Mouse (Mus musculus): Measurements from ENCODE around the gene Syngr2. TPM values are rescaled to one million over a fixed set of nuclear protein-coding genes. Genes with fewer than 3 reads are reported as not detected.

Syngr2 gene
- total and polyA plus RNA-seq, 3 experiments = 189 to 384 TPM; not detected in 1

DNA sequence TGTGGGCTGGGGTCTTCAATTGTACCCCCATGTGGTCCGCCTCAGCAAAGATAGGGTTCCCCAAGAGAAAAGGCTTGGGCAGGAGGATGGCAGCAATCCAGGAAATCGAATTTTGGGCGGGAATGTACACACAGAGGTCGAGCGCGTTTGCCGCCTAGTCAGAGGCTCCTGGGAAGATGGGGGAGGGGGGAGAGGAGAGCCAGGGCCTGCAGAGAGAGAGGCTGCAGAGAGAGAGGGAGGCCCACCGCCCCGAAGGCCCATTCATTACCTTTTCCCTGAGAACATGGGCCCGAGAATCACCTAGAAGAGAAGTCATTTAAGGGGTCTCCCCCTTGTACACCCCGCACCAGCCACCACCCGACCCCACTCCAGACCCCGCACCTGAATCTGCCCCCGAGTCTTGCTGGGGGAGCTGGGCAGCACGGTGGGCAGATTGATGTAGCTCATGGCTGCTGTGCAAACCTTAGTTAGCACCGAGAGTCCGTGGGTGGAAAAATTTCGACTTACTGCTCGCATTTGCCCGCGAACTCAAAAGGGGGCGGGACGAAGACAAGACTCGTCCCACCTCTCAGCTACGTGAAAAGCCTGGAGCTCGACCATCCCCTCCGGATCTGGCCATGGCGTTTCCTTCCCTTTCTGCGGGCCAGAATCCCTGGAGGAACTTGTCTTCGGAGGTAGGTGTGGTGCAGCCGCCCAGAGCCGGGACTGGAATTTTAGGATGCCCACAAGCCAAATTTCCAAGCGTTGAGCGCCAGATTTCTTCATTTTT, 16.0 kb downstream of the Syngr2 start, which contains the start of the genes Afmid and Tk1:
Gene Afmid, plus strand, starts transcription at position 592 of the 769 bp plus-strand sequence.
Gene Tk1, minus strand, starts transcription at position 760 of the 769 bp plus-strand sequence.
- Histone ChIP-seq H3K4me1 (ENCODE audit: control insufficient read depth in 1 of 2, insufficient read depth in 2 of 2, low read length in 2 of 2) (peaks cover 23 to 53% of the 10 kb centered on the region in 2 experiments), H3K27ac (ENCODE audit: control insufficient read depth, low read depth, low read length) (peak within 1 kb of the TSS; percentile 92), H3K36me3 (ENCODE audit: control insufficient read depth in 1 of 2, insufficient read depth in 2 of 2, low read length in 2 of 2) (peaks cover 2 to 36% of the 10 kb centered on the region in 2 experiments; a peak in 3 of 4 replicates), H3K9ac (ENCODE audit: control insufficient read depth, low read depth, low read length, poor library complexity, severe bottlenecking) (peak within 1 kb of the TSS; percentile 95), H3K4me3 (ENCODE audit: control insufficient read depth in 1 of 2, insufficient read depth in 1 of 2, low read depth in 2 of 2, low read length in 2 of 2) (peak within 1 kb of the TSS; percentile 49 to 80), H3K79me2 (ENCODE audit: control insufficient read depth, insufficient read depth, low read length, poor library complexity) (peaks cover 24% of the 10 kb centered on the region), H3K9me3 (replicated peaks; ENCODE audit: insufficient read depth, low read length) (no peaks in the 10 kb centered on the region), H3K27me3 (ENCODE audit: control insufficient read depth in 1 of 2, insufficient read depth in 2 of 2, low read length in 2 of 2) (no peaks in the 10 kb centered on the region)
- DNase-seq (ENCODE audit: low read depth, low spot score) = peak; percentile 97
- peak; percentile 77 for TF ChIP-seq TCF12 (IDR thresholded peaks at IDR 0.05; ENCODE audit: low read depth, low read length)
- TF ChIP-seq RAD21 (IDR thresholded peaks at IDR 0.05; ENCODE audit: low read depth, low read length) = no peak
- no peak for TF ChIP-seq CHD2 (IDR thresholded peaks at IDR 0.05; ENCODE audit: low read length)
- peak; percentile 78 for TF ChIP-seq HCFC1 (IDR thresholded peaks at IDR 0.05; ENCODE audit: low read depth, low read length)
- peak; percentile 82; the same call in 1 of the 2 replicates for TF ChIP-seq POLR2AphosphoS2 (IDR thresholded peaks at IDR 0.05; ENCODE audit: low read length)
- no peak for TF ChIP-seq CTCF (IDR thresholded peaks at IDR 0.05 in 2 of 3, conservative IDR thresholded peaks at IDR 0.05 in 1 of 3; ENCODE audit: control insufficient read depth in 1 of 3, insufficient read depth in 1 of 3, low read depth in 2 of 3, low read length in 3 of 3, poor library complexity in 1 of 3, severe bottlenecking in 1 of 3)
- TF ChIP-seq MAFK (IDR thresholded peaks at IDR 0.05; ENCODE audit: borderline replicate concordance, low read depth, low read length) = no peak
- TF ChIP-seq ZKSCAN1 (IDR thresholded peaks at IDR 0.05; ENCODE audit: low read depth, low read length) = no peak
- no peak for TF ChIP-seq TAL1 (IDR thresholded peaks at IDR 0.05; ENCODE audit: low read length)
- TF ChIP-seq MXI1 (IDR thresholded peaks at IDR 0.05; ENCODE audit: low read depth, low read length) = peak; percentile 76
- TF ChIP-seq MYB (IDR thresholded peaks at IDR 0.05; ENCODE audit: low read depth, low read length) = no peak
- TF ChIP-seq USF1 (IDR thresholded peaks at IDR 0.05; ENCODE audit: low read depth, low read length) = no peak
- no peak for TF ChIP-seq JUND (IDR thresholded peaks at IDR 0.05; ENCODE audit: low read depth, low read length)
- no peak for TF ChIP-seq KAT2A (conservative IDR thresholded peaks at IDR 0.05; ENCODE audit: low read depth, low read length)
- no peak for TF ChIP-seq GATA1 (IDR thresholded peaks at IDR 0.05; ENCODE audit: low read depth, low read length)
- 0 out of 2 replicates have a peak, but pooled peaks have one; percentile 32 for TF ChIP-seq ELF1 (IDR thresholded peaks at IDR 0.05; ENCODE audit: low read depth, low read length)
- peak; percentile 68; the same call in 1 of the 2 replicates for TF ChIP-seq RCOR1 (IDR thresholded peaks at IDR 0.05; ENCODE audit: low read depth, low read length)
- no peak; a peak in 1 of 4 replicates for TF ChIP-seq EP300 (IDR thresholded peaks at IDR 0.05; ENCODE audit: low read depth in 1 of 2, low read length in 2 of 2)
- TF ChIP-seq MEF2A (IDR thresholded peaks at IDR 0.05; ENCODE audit: extremely low read depth, insufficient replicate concordance, low read depth, low read length, poor library complexity, severe bottlenecking) = no peak
- no peak for TF ChIP-seq BHLHE40 (IDR thresholded peaks at IDR 0.05; ENCODE audit: borderline replicate concordance, low read depth, low read length)
- TF ChIP-seq TBP (IDR thresholded peaks at IDR 0.05; ENCODE audit: low read depth, low read length) = peak; percentile 72
- TF ChIP-seq GABPA (IDR thresholded peaks at IDR 0.05; ENCODE audit: low read depth, low read length) = no peak
- TF ChIP-seq ZNF384 (IDR thresholded peaks at IDR 0.05; ENCODE audit: low read depth, low read length) = no peak
- peak; percentile 67; the same call in 1 of the 2 replicates for TF ChIP-seq ETS1 (IDR thresholded peaks at IDR 0.05; ENCODE audit: low read depth, low read length)
- peak; percentile 97 for TF ChIP-seq SIN3A (IDR thresholded peaks at IDR 0.05; ENCODE audit: low read length)
- TF ChIP-seq POLR2AphosphoS5 (IDR thresholded peaks at IDR 0.05; ENCODE audit: borderline replicate concordance, low read depth, low read length) = no peak
- TF ChIP-seq USF2 (IDR thresholded peaks at IDR 0.05; ENCODE audit: borderline replicate concordance in 1 of 2, insufficient read depth in 1 of 2, low read depth in 1 of 2, low read length in 2 of 2) = no peak
- TF ChIP-seq UBTF (IDR thresholded peaks at IDR 0.05; ENCODE audit: borderline replicate concordance, insufficient read depth, low read depth, low read length) = 0 out of 2 replicates have a peak, but pooled peaks have one; percentile 65
- TF ChIP-seq MYC (IDR thresholded peaks at IDR 0.05; ENCODE audit: low read depth, low read length) = peak; percentile 75
- peak; percentile 71; the same call in 1 of the 2 replicates for TF ChIP-seq MAX (IDR thresholded peaks at IDR 0.05; ENCODE audit: low read length)
- TF ChIP-seq NELFE (IDR thresholded peaks at IDR 0.05; ENCODE audit: low read depth, low read length) = peak; percentile 89
- no peak; the same call in 1 of the 2 replicates for TF ChIP-seq ZMIZ1 (IDR thresholded peaks at IDR 0.05; ENCODE audit: low read depth, low read length)
- 0 out of 2 replicates have a peak, but pooled peaks have one; percentile 18 for TF ChIP-seq NRF1 (IDR thresholded peaks at IDR 0.05; ENCODE audit: insufficient read depth, low read depth, low read length, poor library complexity, severe bottlenecking)
- no peak for TF ChIP-seq ZC3H11A (IDR thresholded peaks at IDR 0.05; ENCODE audit: low read depth, low read length)
- peak; percentile 54 to 92 for TF ChIP-seq POLR2A (IDR thresholded peaks at IDR 0.05; ENCODE audit: control insufficient read depth in 1 of 2, insufficient read depth in 1 of 2, low read depth in 1 of 2, low read length in 2 of 2, poor library complexity in 1 of 2)

Measured in MEL (cell line).